Mouse (Mus musculus) E14TG2a.4 (cell line): ENCODE data around the gene Rxfp2.

Source experiments
- H3K27me3 ChIP-seq: 2 replicates; pipeline ENCODE4 v1.6.1; 2014; ENCODE audit warnings: low read length, control low read depth; ENCODE audit not compliant: insufficient read depth
- H3K36me3 ChIP-seq: 2 replicates; pipeline ENCODE4 v1.6.1; 2014; ENCODE audit warnings: low read length, control low read depth; ENCODE audit not compliant: insufficient read depth
- H3K4me1 ChIP-seq: replicated peaks from 2 replicates; pipeline ENCODE4 v1.6.1; 2014; ENCODE audit warnings: low read depth, low read length, control low read depth
- H3K4me3 ChIP-seq: replicated peaks from 2 replicates; pipeline ENCODE4 v1.5.1; 2014; ENCODE audit warnings: mild to moderate bottlenecking, low read length
- H3K9me3 ChIP-seq: 2 replicates; pipeline ENCODE4 v1.6.1; 2014; ENCODE audit warnings: low read length, control low read depth
- CTCF ChIP-seq: conservative IDR thresholded peaks from 2 replicates; pipeline ENCODE4 v1.5.1; 2014; ENCODE audit warnings: low read length
- NANOG ChIP-seq: IDR thresholded peaks from 2 replicates; pipeline ENCODE4 v1.6.1; 2014; ENCODE audit warnings: borderline replicate concordance, low read length, mixed read lengths
- POU5F1 ChIP-seq: IDR thresholded peaks from 2 replicates; pipeline ENCODE4 v1.6.1; 2014; ENCODE audit warnings: low read length, borderline replicate concordance

The Rxfp2 gene

DNA sequence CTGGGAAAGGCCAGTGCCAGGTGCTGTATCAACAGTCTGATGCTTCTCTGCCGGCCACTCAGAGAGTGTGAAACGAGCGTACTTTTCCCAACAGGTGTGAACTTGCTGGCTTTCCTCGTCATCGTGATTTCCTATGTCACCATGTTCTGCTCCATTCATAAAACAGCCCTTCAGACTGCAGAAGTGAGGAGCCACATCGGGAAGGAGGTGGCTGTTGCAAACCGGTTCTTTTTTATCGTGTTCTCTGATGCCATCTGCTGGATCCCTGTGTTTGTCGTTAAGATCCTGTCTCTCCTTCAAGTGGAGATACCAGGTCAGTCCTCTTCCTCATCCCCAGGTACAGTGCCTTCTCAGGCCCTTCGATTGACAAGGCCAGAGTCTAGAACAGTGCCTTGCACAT is 51.6 kb downstream of the Rxfp2 start:
- Histone ChIP-seq H3K4me1 (peaks cover 5% of the 10 kb centered on the region), H3K4me3 (no peak overlapping the region), H3K9me3 (no peaks in the 10 kb centered on the region), H3K27me3 (peaks cover 10% of the 10 kb centered on the region), H3K36me3 (no peaks in the 10 kb centered on the region)
- TF ChIP-seq NANOG (no peak), CTCF (no peak), POU5F1 (no peak)

DNA sequence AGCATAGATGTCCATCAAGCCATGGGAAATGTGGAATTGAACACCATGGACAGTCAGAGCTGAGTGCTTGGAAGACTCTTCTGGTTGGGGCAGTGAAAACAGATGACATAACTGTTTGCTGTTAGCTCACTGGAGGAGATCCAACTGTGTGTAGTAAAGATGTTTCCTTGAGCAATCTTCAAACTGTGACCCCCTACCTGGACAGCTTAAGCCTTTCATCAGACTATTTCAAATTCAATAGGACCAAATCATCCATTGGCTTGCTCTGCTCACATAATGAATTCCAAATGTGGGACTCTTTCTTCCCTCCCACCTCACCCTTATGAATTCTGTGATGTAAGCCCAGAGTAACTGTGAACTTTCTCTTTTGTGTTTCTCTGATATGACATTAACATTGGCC is 53.3 kb downstream of the Rxfp2 start:
- peaks cover 2% of the 10 kb centered on the region; the same call in 1 of the 2 replicates for H3K4me1 ChIP-seq
- TF ChIP-seq CTCF (no peak), POU5F1 (no peak), NANOG (no peak)

DNA sequence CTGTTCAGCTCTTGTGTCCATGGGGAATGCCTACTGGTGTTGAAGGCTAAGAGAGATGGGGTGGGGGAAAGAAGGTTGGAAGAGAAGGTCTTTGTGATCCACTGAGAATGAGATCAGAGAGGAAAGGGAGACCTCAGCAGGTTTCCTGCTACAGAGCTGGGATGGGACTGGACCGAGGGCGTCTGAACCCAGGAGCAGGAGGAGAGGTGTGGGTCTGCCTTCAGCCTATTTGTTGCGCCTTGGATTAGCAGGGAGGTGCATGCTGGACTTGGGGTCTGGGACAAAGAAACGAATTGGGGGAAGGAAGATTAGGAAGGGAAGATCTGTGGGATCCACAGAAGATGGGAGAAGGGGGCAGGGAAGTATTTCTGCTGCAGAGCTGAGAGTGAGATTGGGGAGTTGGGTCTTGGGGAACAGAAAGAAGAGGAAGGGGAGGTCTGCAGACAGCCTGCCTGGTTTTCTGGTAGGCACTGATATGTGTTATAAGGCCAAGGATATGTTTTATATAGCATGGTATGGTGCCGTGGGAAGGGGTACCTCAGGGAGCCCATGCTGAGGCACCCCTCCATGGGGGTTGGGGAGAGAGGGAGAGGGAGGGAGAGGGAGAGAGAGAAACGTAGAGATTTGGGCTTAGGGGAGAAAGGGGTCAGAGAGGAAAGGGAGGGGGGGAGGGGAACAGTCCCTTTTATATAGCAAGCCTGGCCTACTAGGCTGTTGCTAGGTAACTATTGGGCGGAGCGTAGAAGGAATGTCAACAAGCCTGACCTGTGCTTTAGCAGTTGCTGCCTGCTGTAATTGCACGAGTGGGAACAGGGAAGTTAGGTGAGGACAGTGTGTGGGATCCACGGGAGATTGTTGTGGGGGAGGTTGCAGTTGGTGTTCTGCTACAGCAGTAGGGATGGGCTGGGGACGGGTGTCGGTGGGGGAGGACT is 61.7 kb downstream of the Rxfp2 start:
- no peak overlapping the region for H3K4me3 ChIP-seq
- H3K9me3 ChIP-seq, result no peaks in the 10 kb centered on the region
- H3K36me3 ChIP-seq, result no peaks in the 10 kb centered on the region
- H3K4me1 ChIP-seq, result peaks cover 40% of the 10 kb centered on the region
- no peaks in the 10 kb centered on the region for H3K27me3 ChIP-seq
- TF ChIP-seq POU5F1, result no peak
- TF ChIP-seq NANOG, result no peak
- no peak for TF ChIP-seq CTCF

More for the DNA sequence above, 53.3 kb downstream of the Rxfp2 start:
- Histone ChIP-seq H3K27me3 (peaks cover 6% of the 10 kb centered on the region; the same call in 1 of the 2 replicates), H3K9me3 (no peaks in the 10 kb centered on the region), H3K36me3 (no peaks in the 10 kb centered on the region), H3K4me3 (no peak overlapping the region)

DNA sequence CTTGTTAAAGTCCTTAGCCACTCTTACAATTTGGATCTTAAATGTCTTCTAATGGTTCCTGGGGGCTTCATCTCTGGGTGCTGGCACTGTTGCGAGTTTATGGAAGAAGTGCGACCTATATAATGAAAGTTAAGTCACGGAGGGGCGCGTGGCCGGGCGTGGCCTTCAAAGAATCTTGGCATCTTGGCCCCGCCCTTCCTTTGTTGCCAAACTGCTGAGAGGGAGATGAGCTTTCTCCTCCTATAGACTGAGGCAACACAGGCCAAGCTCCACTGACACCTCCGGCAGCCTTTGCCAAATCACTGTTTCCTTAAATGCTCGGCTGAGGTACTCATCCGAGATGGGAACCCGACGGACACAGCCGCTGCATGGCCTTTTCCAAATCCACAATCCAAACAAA is 64.2 kb downstream of the Rxfp2 start:
- peaks cover 19% of the 10 kb centered on the region for H3K9me3 ChIP-seq
- no peaks in the 10 kb centered on the region for H3K36me3 ChIP-seq
- no peaks in the 10 kb centered on the region for H3K27me3 ChIP-seq
- 0 out of 2 replicates have a peak overlapping the region, but pooled peaks have one; percentile 7 for H3K4me3 ChIP-seq
- no peak for TF ChIP-seq CTCF
- TF ChIP-seq POU5F1, result no peak
- no peak for TF ChIP-seq NANOG
- peaks cover 40% of the 10 kb centered on the region for H3K4me1 ChIP-seq

DNA sequence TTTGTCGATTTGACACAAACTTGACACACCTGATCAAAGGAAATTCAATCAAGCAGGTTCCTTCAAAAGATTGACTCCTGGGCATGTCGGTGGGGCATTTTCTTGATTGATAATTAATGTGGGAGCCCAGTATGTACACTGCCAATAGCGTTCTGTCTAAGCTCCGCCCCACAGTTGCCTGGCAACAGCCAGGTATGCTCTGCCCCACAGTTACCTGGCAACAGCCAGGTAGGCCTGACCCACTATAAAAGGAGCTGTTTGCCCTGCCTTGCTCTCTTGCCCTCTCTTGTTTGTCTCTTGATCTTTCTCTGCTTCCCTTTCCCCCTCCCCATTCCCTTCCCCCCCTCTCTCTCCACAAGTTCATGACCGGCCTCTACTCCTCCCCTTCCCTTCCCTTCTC is 64.7 kb downstream of the Rxfp2 start:
- H3K4me1 ChIP-seq, result peaks cover 40% of the 10 kb centered on the region
- H3K4me3 ChIP-seq, result 0 out of 2 replicates have a peak overlapping the region, but pooled peaks have one; percentile 7
- peaks cover 20% of the 10 kb centered on the region for H3K9me3 ChIP-seq
- no peaks in the 10 kb centered on the region for H3K36me3 ChIP-seq
- no peak for TF ChIP-seq NANOG
- no peak for TF ChIP-seq POU5F1
- no peak for TF ChIP-seq CTCF
- H3K27me3 ChIP-seq, result no peaks in the 10 kb centered on the region

DNA sequence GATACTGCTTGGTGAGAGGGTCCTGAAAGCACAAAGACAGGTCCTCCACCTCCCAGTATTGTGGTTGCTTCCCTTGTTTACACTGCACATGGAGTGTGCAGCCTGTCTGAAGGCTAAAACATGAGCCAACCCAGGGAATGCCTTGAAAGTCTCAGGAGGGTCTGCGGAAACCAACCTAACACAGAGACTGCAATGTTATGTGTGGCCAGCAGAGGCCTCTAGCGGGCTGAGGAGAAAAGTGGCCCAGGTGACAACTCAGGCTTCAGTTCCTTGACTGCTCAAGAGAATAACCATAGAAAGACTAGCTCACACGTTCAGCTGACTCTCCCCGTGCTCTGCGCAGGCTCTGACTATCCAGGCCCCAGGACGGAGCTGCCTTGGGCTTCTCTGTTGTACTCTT is 79.1 kb downstream of the Rxfp2 start:
- Histone ChIP-seq H3K36me3 (no peaks in the 10 kb centered on the region), H3K27me3 (peaks cover 11% of the 10 kb centered on the region), H3K4me1 (peaks cover 2% of the 10 kb centered on the region; the same call in 1 of the 2 replicates), H3K4me3 (no peak overlapping the region), H3K9me3 (no peaks in the 10 kb centered on the region)
- TF ChIP-seq NANOG (no peak), CTCF (peak; percentile 86)

DNA sequence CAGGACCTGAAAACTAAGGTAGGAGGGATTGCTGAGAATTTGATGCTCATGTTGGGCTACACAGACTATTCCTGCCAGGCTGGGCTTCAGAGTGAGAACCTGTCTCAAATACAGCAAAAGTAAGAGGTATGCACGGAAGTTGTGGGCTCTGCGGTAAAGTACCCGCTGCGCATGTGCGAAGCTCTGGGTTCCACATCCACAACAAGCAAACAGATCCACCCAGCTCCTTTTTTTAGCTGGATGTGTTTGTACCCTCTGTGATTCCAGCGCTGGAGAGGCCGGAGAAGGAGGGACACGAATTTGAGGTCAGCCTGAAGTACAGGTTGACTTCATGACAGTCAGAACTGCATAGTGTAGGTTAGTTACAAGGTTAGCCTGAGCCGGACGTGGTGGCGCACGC is 80.3 kb downstream of the Rxfp2 start:
- H3K27me3 ChIP-seq, result peaks cover 14% of the 10 kb centered on the region
- TF ChIP-seq POU5F1 (no peak), CTCF (no peak), NANOG (no peak)
- H3K4me3 ChIP-seq, result no peak overlapping the region
- H3K4me1 ChIP-seq, result peaks cover 2% of the 10 kb centered on the region; the same call in 1 of the 2 replicates
- H3K9me3 ChIP-seq, result no peaks in the 10 kb centered on the region
- no peaks in the 10 kb centered on the region for H3K36me3 ChIP-seq

DNA sequence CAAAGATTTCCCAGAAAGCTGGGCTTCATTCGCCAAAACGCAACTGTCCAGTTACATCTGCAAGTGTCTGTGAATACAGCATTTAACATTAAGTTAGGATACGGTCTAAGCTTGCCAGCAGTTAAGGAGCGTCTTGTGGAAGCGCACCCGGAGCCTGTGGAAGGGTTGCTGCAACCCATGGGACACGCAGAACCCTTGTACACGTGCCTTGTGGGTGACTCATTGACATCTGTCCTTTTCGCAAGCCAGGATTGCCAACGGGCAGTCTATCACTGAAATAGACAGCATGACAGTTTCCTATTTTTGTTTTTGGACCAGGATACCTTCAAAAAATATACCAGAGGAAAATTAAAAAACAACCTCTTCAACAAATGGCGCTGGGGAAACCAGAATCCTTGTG is 83.3 kb downstream of the Rxfp2 start:
- no peak overlapping the region for H3K4me3 ChIP-seq
- no peak for TF ChIP-seq POU5F1
- no peak for TF ChIP-seq NANOG
- TF ChIP-seq CTCF, result no peak
- H3K27me3 ChIP-seq, result peaks cover 11% of the 10 kb centered on the region; the same call in 1 of the 2 replicates
- H3K36me3 ChIP-seq, result no peaks in the 10 kb centered on the region
- H3K9me3 ChIP-seq, result peaks cover 11% of the 10 kb centered on the region
- peaks cover 2% of the 10 kb centered on the region; the same call in 1 of the 2 replicates for H3K4me1 ChIP-seq
